Mouse (Mus musculus) lung, embryonic 14.5 days (tissue): ENCODE measurements around the gene Ppp6r3. TPM values are rescaled to one million over a fixed set of nuclear protein-coding genes. Genes with fewer than 3 reads are reported as not detected.

Experiments
- ATAC-seq: fragments of 200-750 bp; cut with Nextera tagmentation; 2 replicates; pipeline ENCODE4 v1.8.0; 2017; ENCODE audit warnings: mild to moderate bottlenecking, moderate TSS enrichment, moderate library complexity; ENCODE audit not compliant: insufficient read depth
- DNase-seq: peaks from one replicate; pipeline ENCODE4 v3.0.0-alpha.2; 2015
- H3K27ac ChIP-seq: fragments of 300-500 bp; sonication (generic); 2 replicates; pipeline ENCODE4 v1.5.1; 2014; ENCODE audit warnings: low read depth, mild to moderate bottlenecking, moderate library complexity
- H3K27me3 ChIP-seq: fragments of 300-500 bp; sonication (generic); 2 replicates; pipeline ENCODE4 v1.6.1; 2014; ENCODE audit warnings: low read length, control low read depth; ENCODE audit not compliant: insufficient read depth
- H3K36me3 ChIP-seq: fragments of 300-500 bp; sonication (generic); 2 replicates; pipeline ENCODE4 v1.6.1; 2014; ENCODE audit warnings: control low read depth; ENCODE audit not compliant: insufficient read depth
- H3K4me1 ChIP-seq: fragments of 300-500 bp; sonication (generic); 2 replicates; pipeline ENCODE4 v1.6.1; 2014; ENCODE audit warnings: antibody characterized with exemption, control low read depth; ENCODE audit not compliant: insufficient read depth
- H3K4me2 ChIP-seq: fragments of 300-500 bp; sonication (generic); 2 replicates; pipeline ENCODE4 v1.6.1; 2014; ENCODE audit warnings: mild to moderate bottlenecking
- H3K4me3 ChIP-seq: fragments of 300-500 bp; sonication (generic); 2 replicates; pipeline ENCODE4 v1.5.1; 2014; ENCODE audit warnings: low read depth, low read length
- H3K9ac ChIP-seq: fragments of 300-500 bp; sonication (generic); 2 replicates; pipeline ENCODE4 v1.6.1; 2014
- H3K9me3 ChIP-seq: fragments of 300-500 bp; sonication (generic); 2 replicates; pipeline ENCODE4 v1.6.1; 2016; ENCODE audit warnings: low read depth, low read length, control low read depth
- CTCF ChIP-seq: IDR thresholded peaks from 2 replicates; pipeline ENCODE4 v1.5.1; 2016; ENCODE audit warnings: antibody characterized with exemption, low read depth
- WGBS: fragments of 180-500 bp; shearing (Covaris S2); extraction: QIAGEN DNeasy Blood & Tissue Kit; methylation state at CpG from one replicate; pipeline ENCODE4 v1.1.7; 2014; 5-methylcytosine and 5-hydroxymethylcytosine counted together
- polyA plus RNA-seq: library from polyadenylated mRNA; unstranded; fragments of >200 nt; fragmentation: Nextera tagmentation; extraction: Ambion mirVana; gene quantifications from 2 replicates; pipeline ENCODE4 v1.2.1, GENCODE M21; 2014

The Ppp6r3 gene
- polyA plus RNA-seq = 71.3 and 74.6 TPM in 2 replicates

GRCm38 (mm10) chr19:3575632-3576384 lies at the start of gene Ppp6r3:
Ppp6r3 (minus strand) TSS chr19:3575749.
- under 1% methylated on average over 51 of the region's 51 CpGs for WGBS
- peak within 1 kb of the TSS; percentile 84 for H3K4me3 ChIP-seq
- peak; percentile 99 for DNase-seq

GRCm38 (mm10) chr19:3625111-3625510 lies 49.6 kb upstream of the Ppp6r3 start:
- no peak for DNase-seq
- H3K4me2 ChIP-seq = no peak overlapping the region
- peaks cover 88% of the 10 kb centered on the region for H3K36me3 ChIP-seq
- no peak overlapping the region for H3K4me3 ChIP-seq
- H3K9ac ChIP-seq = no peak overlapping the region
- H3K9me3 ChIP-seq = no peaks in the 10 kb centered on the region
- no peak for ATAC-seq
- no peak for TF ChIP-seq CTCF
- H3K27me3 ChIP-seq = no peaks in the 10 kb centered on the region
- 86% methylated on average over 7 of the region's 7 CpGs for WGBS
- H3K4me1 ChIP-seq = no peaks in the 10 kb centered on the region
- H3K27ac ChIP-seq = no peak overlapping the region

More at GRCm38 (mm10) chr19:3575632-3576384, at the start of gene Ppp6r3:
- TF ChIP-seq CTCF = no peak
- Histone ChIP-seq H3K27ac (peak within 1 kb of the TSS; percentile 96), H3K27me3 (no peaks in the 10 kb centered on the region), H3K4me2 (peak within 1 kb of the TSS; percentile 75), H3K9me3 (no peaks in the 10 kb centered on the region), H3K9ac (peak within 1 kb of the TSS; percentile 89), H3K36me3 (no peaks in the 10 kb centered on the region), H3K4me1 (peaks cover 9% of the 10 kb centered on the region)
- ATAC-seq = peak; percentile 96

GRCm38 (mm10) chr19:3623824-3624223 lies 48.3 kb upstream of the Ppp6r3 start:
- no peaks in the 10 kb centered on the region for H3K9me3 ChIP-seq
- no peaks in the 10 kb centered on the region for H3K27me3 ChIP-seq
- H3K27ac ChIP-seq = no peak overlapping the region
- 73% methylated on average over 5 of the region's 5 CpGs for WGBS
- ATAC-seq = peak; percentile 56; the same call in 1 of the 2 replicates
- DNase-seq = peak; percentile 56
- H3K9ac ChIP-seq = no peak overlapping the region
- H3K36me3 ChIP-seq = peaks cover 89% of the 10 kb centered on the region
- TF ChIP-seq CTCF = peak; percentile 81
- H3K4me1 ChIP-seq = no peaks in the 10 kb centered on the region
- no peak overlapping the region for H3K4me3 ChIP-seq
- no peak overlapping the region for H3K4me2 ChIP-seq

- H3K4me1 ChIP-seq = no peaks in the 10 kb centered on the region
- DNase-seq (no peak), ATAC-seq (no peak)
- WGBS = 93% methylated on average over 4 of the region's 4 CpGs
- H3K9me3 ChIP-seq = no peaks in the 10 kb centered on the region
- H3K4me3 ChIP-seq = no peak overlapping the region
- H3K9ac ChIP-seq = no peak overlapping the region
- H3K27me3 ChIP-seq = no peaks in the 10 kb centered on the region
- no peak overlapping the region for H3K27ac ChIP-seq
- peaks cover 89% of the 10 kb centered on the region for H3K36me3 ChIP-seq
- no peak for TF ChIP-seq CTCF
- H3K4me2 ChIP-seq = no peak overlapping the region
Measured at GRCm38 (mm10) chr19:3623294-3623693, 47.7 kb upstream of the Ppp6r3 start.

- Histone ChIP-seq H3K36me3 (peaks cover 81% of the 10 kb centered on the region), H3K4me2 (no peak overlapping the region), H3K9me3 (no peaks in the 10 kb centered on the region), H3K4me1 (no peaks in the 10 kb centered on the region), H3K4me3 (no peak overlapping the region), H3K27ac (no peak overlapping the region), H3K9ac (no peak overlapping the region), H3K27me3 (no peaks in the 10 kb centered on the region)
- DNase-seq = no peak
- 94% methylated on average over 10 of the region's 10 CpGs for WGBS
- ATAC-seq = no peak
- no peak for TF ChIP-seq CTCF
Measured at GRCm38 (mm10) chr19:3620871-3621270, 45.3 kb upstream of the Ppp6r3 start.

- Histone ChIP-seq H3K4me3 (no peak overlapping the region), H3K4me2 (no peak overlapping the region), H3K4me1 (no peaks in the 10 kb centered on the region), H3K36me3 (peaks cover 88% of the 10 kb centered on the region), H3K27me3 (no peaks in the 10 kb centered on the region), H3K9ac (no peak overlapping the region), H3K27ac (no peak overlapping the region), H3K9me3 (no peaks in the 10 kb centered on the region)
- peak; percentile 11 for DNase-seq
- TF ChIP-seq CTCF = peak; percentile 61
- ATAC-seq = no peak
- WGBS = 84% methylated on average over 2 of the region's 2 CpGs
Measured at GRCm38 (mm10) chr19:3619359-3619758, 43.8 kb upstream of the Ppp6r3 start.

- ATAC-seq (no peak), DNase-seq (no peak)
- Histone ChIP-seq H3K9me3 (no peaks in the 10 kb centered on the region), H3K4me1 (no peaks in the 10 kb centered on the region), H3K9ac (no peak overlapping the region), H3K4me2 (no peak overlapping the region), H3K27ac (no peak overlapping the region), H3K27me3 (no peaks in the 10 kb centered on the region), H3K4me3 (no peak overlapping the region), H3K36me3 (peaks cover 83% of the 10 kb centered on the region)
- WGBS = 94% methylated on average over 10 of the region's 10 CpGs
- no peak for TF ChIP-seq CTCF
Measured at GRCm38 (mm10) chr19:3613991-3614390, 38.4 kb upstream of the Ppp6r3 start.
